Mouse (Mus musculus): ENCODE results near the gene Btbd35f11.
"Not testable (repeated sequence)": the region's sequence is repeated elsewhere in the genome, so short reads cannot be mapped to it uniquely, and the experiment has no call there.

Gene Btbd35f11

DNA sequence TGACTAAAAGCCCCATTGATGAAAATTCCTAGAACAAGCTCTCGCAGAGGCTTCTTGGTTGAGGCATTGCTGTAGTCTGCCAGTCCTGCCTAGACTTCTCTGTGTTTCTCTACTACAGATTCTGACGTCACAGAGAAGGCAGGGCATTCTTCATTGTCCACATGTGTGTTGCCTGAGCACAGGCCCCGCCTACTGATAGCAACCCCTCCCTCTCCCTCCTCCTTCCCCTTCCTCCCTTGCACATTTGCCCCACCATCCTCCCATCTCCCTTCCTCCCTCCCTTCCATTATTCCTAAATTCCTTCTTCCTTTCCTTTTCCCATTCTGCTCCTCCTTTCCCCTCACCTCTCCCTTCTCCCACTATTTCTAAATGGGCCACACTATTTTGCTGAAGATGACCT, at the start of gene Btbd35f11:
TSS of gene Btbd35f11 (minus strand) at position 101 of the 400 bp plus-strand sequence.
- not testable (repeated sequence) for DNase-seq

DNA sequence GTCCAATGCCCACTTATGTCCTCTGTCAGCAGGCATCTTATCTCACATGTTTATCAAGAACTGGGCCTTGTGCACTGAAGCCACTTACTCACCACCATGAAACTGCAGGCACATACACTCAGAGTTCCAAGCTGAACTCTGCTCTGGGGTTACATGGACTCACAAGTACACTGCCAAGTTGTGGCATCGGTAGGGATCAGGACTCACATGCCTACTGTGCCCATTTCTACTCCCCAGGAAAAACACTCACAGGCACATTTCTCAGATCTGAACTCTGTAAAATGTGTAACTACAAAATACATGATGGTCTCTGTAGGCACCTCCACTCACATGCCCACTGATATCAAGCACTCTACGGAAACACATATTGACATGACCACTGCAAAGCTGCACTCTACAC, 33.5 kb downstream of the Btbd35f11 start:
- not testable (repeated sequence) for DNase-seq

Measured in right cerebral cortex, postnatal 14 days (tissue).